Mouse (Mus musculus) gonadal fat pad, adult 2 months (tissue): ENCODE results near the gene Ptprn. TPM values are rescaled to one million over a fixed set of nuclear protein-coding genes. Genes with fewer than 3 reads are reported as not detected.
"Not testable (repeated sequence)": the region's sequence is repeated elsewhere in the genome, so short reads cannot be mapped to it uniquely, and the experiment has no call there.

Source experiments
- DNase-seq: peaks from one replicate; pipeline ENCODE4 v3.0.0-alpha.2; 2012; ENCODE audit warnings: low read depth
- polyA plus RNA-seq: library from polyadenylated mRNA; depleted of rRNA; stranded (reverse); fragments of >200 nt; gene quantifications from 2 replicates; pipeline ENCODE4 v1.2.3, GENCODE M21; 2012

Ptprn gene
- polyA plus RNA-seq, 1 experiment, result 0.03 TPM

GRCm38 (mm10) chr1:75253029-75253428 lies 11.3 kb downstream of the Ptprn start:
- no peak for DNase-seq

- DNase-seq, result no peak
Measured at GRCm38 (mm10) chr1:75252308-75252707, 12.0 kb downstream of the Ptprn start.

GRCm38 (mm10) chr1:75251112-75251970 lies 13.0 kb downstream of the Ptprn start:
- no peak for DNase-seq

GRCm38 (mm10) chr1:75250498-75250897 lies 13.8 kb downstream of the Ptprn start:
- DNase-seq, result no peak

- DNase-seq, result no peak
Measured at GRCm38 (mm10) chr1:75248041-75248772, 16.1 kb downstream of the Ptprn start.

GRCm38 (mm10) chr1:75247071-75247930 lies 17.0 kb downstream of the Ptprn start:
- DNase-seq, result no peak

- DNase-seq, result no peak
Measured at GRCm38 (mm10) chr1:75244836-75245235, 19.5 kb downstream of the Ptprn start.

GRCm38 (mm10) chr1:75244175-75244826 lies 20.0 kb downstream of the Ptprn start:
- no peak for DNase-seq

GRCm38 (mm10) chr1:75243411-75243810 lies 20.9 kb downstream of the Ptprn start:
- DNase-seq, result no peak

GRCm38 (mm10) chr1:75239591-75239990 lies 24.7 kb downstream of the Ptprn start:
- DNase-seq, result no peak

- no peak for DNase-seq
Measured at GRCm38 (mm10) chr1:75236117-75237050, 27.9 kb downstream of the Ptprn start, which contains the start of gene Dnajb2. TSS of gene Dnajb2 (plus strand) at chr1:75236406.

GRCm38 (mm10) chr1:75234606-75235005 lies 29.7 kb downstream of the Ptprn start:
- DNase-seq, result no peak

GRCm38 (mm10) chr1:75232489-75232888 lies 31.8 kb downstream of the Ptprn start:
- not testable (repeated sequence) for DNase-seq

GRCm38 (mm10) chr1:75231664-75232152 lies 32.6 kb downstream of the Ptprn start, which contains the start of gene A630095N17Rik:
TSS of gene A630095N17Rik (minus strand) at chr1:75232102.
- DNase-seq, result no peak

GRCm38 (mm10) chr1:75231224-75231623 lies 33.1 kb downstream of the Ptprn start:
- no peak for DNase-seq

GRCm38 (mm10) chr1:75230335-75230994 lies 33.8 kb downstream of the Ptprn start:
- DNase-seq, result no peak

GRCm38 (mm10) chr1:75229158-75229557 lies 35.1 kb downstream of the Ptprn start:
- DNase-seq, result no peak

- no peak for DNase-seq
Measured at GRCm38 (mm10) chr1:75227653-75228052, 36.6 kb downstream of the Ptprn start.

GRCm38 (mm10) chr1:75226138-75226537 lies 38.2 kb downstream of the Ptprn start:
- DNase-seq, result no peak
